Mouse (Mus musculus) midbrain, embryonic 10.5 days (tissue): ENCODE data around the gene Rin1. TPM values are rescaled to one million over a fixed set of nuclear protein-coding genes. Genes with fewer than 3 reads are reported as not detected.
"Not testable (repeated sequence)": the region's sequence is repeated elsewhere in the genome, so short reads cannot be mapped to it uniquely, and the experiment has no call there.

Experiments
- DNase-seq: peaks from one replicate; pipeline ENCODE4 v3.0.0-alpha.2; 2017; ENCODE audit warnings: low spot score
- H3K27ac ChIP-seq: fragments of 300-500 bp; sonication (generic); replicated peaks from 2 replicates; pipeline ENCODE4 v1.5.1; 2016; ENCODE audit warnings: mild to moderate bottlenecking
- H3K27me3 ChIP-seq: fragments of 300-500 bp; sonication (generic); 2 replicates; pipeline ENCODE4 v1.6.1; 2016; ENCODE audit warnings: low read depth, mild to moderate bottlenecking; ENCODE audit not compliant: poor library complexity, severe bottlenecking
- H3K36me3 ChIP-seq: fragments of 300-500 bp; sonication (generic); 2 replicates; pipeline ENCODE4 v1.6.1; 2016; ENCODE audit warnings: mild to moderate bottlenecking, moderate library complexity
- H3K4me1 ChIP-seq: fragments of 300-500 bp; sonication (generic); 2 replicates; pipeline ENCODE4 v1.6.1; 2016
- H3K4me3 ChIP-seq: fragments of 300-500 bp; sonication (generic); 2 replicates; pipeline ENCODE4 v1.5.1; 2016; ENCODE audit warnings: mild to moderate bottlenecking, moderate library complexity
- H3K9me3 ChIP-seq: fragments of 300-500 bp; sonication (generic); replicated peaks from 2 replicates; pipeline ENCODE4 v1.6.1; 2016; ENCODE audit warnings: mild to moderate bottlenecking
- WGBS: fragments of 180-500 bp; shearing (Covaris S2); methylation state at CpG from one replicate; pipeline ENCODE4 v1.1.7; 2016; 5-methylcytosine and 5-hydroxymethylcytosine counted together
- polyA plus RNA-seq: library from polyadenylated mRNA; unstranded; fragments of >200 nt; fragmentation: Nextera tagmentation; extraction: Ambion mirVana; gene quantifications from 2 replicates; pipeline ENCODE4 v1.2.1, GENCODE M21; 2016

The Rin1 gene
- 2.5 and 2.8 TPM in 2 replicates for polyA plus RNA-seq

- peaks cover 51% of the 10 kb centered on the region for H3K27me3 ChIP-seq
Observed at GRCm38 (mm10) chr19:5050047-5050905, at the start of gene Rin1. Rin1 (plus strand) TSS chr19:5050481.

GRCm38 (mm10) chr19:5001666-5002406, 48.4 kb upstream of the Rin1 start:
- DNase-seq, result peak; percentile 87
- Histone ChIP-seq H3K4me1 (peaks cover 10% of the 10 kb centered on the region), H3K36me3 (no peaks in the 10 kb centered on the region), H3K27me3 (peaks cover 33% of the 10 kb centered on the region), H3K9me3 (peaks cover 7% of the 10 kb centered on the region; the same call in 1 of the 2 replicates), H3K4me3 (peak overlapping the region; percentile 58), H3K27ac (peak overlapping the region; percentile 81)
- WGBS, result under 1% methylated on average over 39 of the region's 39 CpGs

More at GRCm38 (mm10) chr19:5050047-5050905, at the start of gene Rin1:
- 15% methylated on average over 13 of the region's 14 CpGs for WGBS
- H3K27ac ChIP-seq, result peak within 1 kb of the TSS; percentile 63
- peak; percentile 79 for DNase-seq
- peaks cover 49% of the 10 kb centered on the region for H3K4me1 ChIP-seq
- peaks cover 44% of the 10 kb centered on the region for H3K36me3 ChIP-seq
- no peaks in the 10 kb centered on the region for H3K9me3 ChIP-seq
- peak within 1 kb of the TSS; percentile 36 for H3K4me3 ChIP-seq

GRCm38 (mm10) chr19:5003644-5004043, 46.6 kb upstream of the Rin1 start:
- WGBS, result 60% methylated on average over 2 of the region's 2 CpGs

GRCm38 (mm10) chr19:5004925-5005324, 45.4 kb upstream of the Rin1 start:
- Histone ChIP-seq H3K36me3 (no peaks in the 10 kb centered on the region), H3K4me1 (peaks cover 10% of the 10 kb centered on the region), H3K27me3 (peaks cover 15% of the 10 kb centered on the region; the same call in 1 of the 2 replicates), H3K27ac (no peak overlapping the region), H3K4me3 (no peak overlapping the region), H3K9me3 (peaks cover 7% of the 10 kb centered on the region; the same call in 1 of the 2 replicates)
- 79% methylated on average over 4 of the region's 4 CpGs for WGBS
- DNase-seq, result no peak

More at GRCm38 (mm10) chr19:5003644-5004043, 46.6 kb upstream of the Rin1 start:
- H3K27ac ChIP-seq, DNase-seq, H3K4me3 ChIP-seq, H3K9me3 ChIP-seq, H3K36me3 ChIP-seq: not testable (repeated sequence)
- H3K27me3 ChIP-seq, result peaks cover 26% of the 10 kb centered on the region
- peaks cover 10% of the 10 kb centered on the region for H3K4me1 ChIP-seq

GRCm38 (mm10) chr19:5013138-5013537, 37.1 kb upstream of the Rin1 start:
- Histone ChIP-seq H3K9me3 (no peaks in the 10 kb centered on the region), H3K27ac (no peak overlapping the region), H3K36me3 (no peaks in the 10 kb centered on the region), H3K4me1 (peaks cover 9% of the 10 kb centered on the region), H3K4me3 (no peak overlapping the region), H3K27me3 (0 out of 2 replicates have a peak, but pooled peaks cover 4% of the 10 kb centered on the region)
- WGBS, result 83% methylated on average over 8 of the region's 8 CpGs
- DNase-seq, result no peak

GRCm38 (mm10) chr19:5014961-5015398, 35.3 kb upstream of the Rin1 start:
- H3K4me1 ChIP-seq, result peaks cover 9% of the 10 kb centered on the region
- peak; percentile 36 for DNase-seq
- 0 out of 2 replicates have a peak, but pooled peaks cover 4% of the 10 kb centered on the region for H3K27me3 ChIP-seq
- WGBS, result 16% methylated on average over 8 of the region's 8 CpGs
- H3K36me3 ChIP-seq, result no peaks in the 10 kb centered on the region
- no peaks in the 10 kb centered on the region for H3K9me3 ChIP-seq
- H3K27ac ChIP-seq, result no peak overlapping the region
- no peak overlapping the region for H3K4me3 ChIP-seq

GRCm38 (mm10) chr19:5016221-5016742, 34.0 kb upstream of the Rin1 start:
- 54% methylated on average over 10 of the region's 10 CpGs for WGBS
- Histone ChIP-seq H3K4me3 (no peak overlapping the region), H3K9me3 (no peaks in the 10 kb centered on the region), H3K27me3 (0 out of 2 replicates have a peak, but pooled peaks cover 4% of the 10 kb centered on the region), H3K27ac (no peak overlapping the region), H3K36me3 (no peaks in the 10 kb centered on the region), H3K4me1 (peaks cover 9% of the 10 kb centered on the region)
- no peak for DNase-seq

GRCm38 (mm10) chr19:5016782-5017181, 33.5 kb upstream of the Rin1 start:
- no peak overlapping the region for H3K4me3 ChIP-seq
- no peaks in the 10 kb centered on the region for H3K36me3 ChIP-seq
- H3K27ac ChIP-seq, result no peak overlapping the region
- WGBS, result 21% methylated on average over 12 of the region's 12 CpGs
- peak; percentile 76 for DNase-seq
- peaks cover 9% of the 10 kb centered on the region for H3K4me1 ChIP-seq
- no peaks in the 10 kb centered on the region for H3K9me3 ChIP-seq
- H3K27me3 ChIP-seq, result 0 out of 2 replicates have a peak, but pooled peaks cover 4% of the 10 kb centered on the region

GRCm38 (mm10) chr19:5017611-5018010, 32.7 kb upstream of the Rin1 start:
- H3K27me3 ChIP-seq, result peaks cover 9% of the 10 kb centered on the region; the same call in 1 of the 2 replicates
- no peak for DNase-seq
- H3K9me3 ChIP-seq, result no peaks in the 10 kb centered on the region
- WGBS, result 80% methylated on average over 4 of the region's 4 CpGs
- H3K36me3 ChIP-seq, result no peaks in the 10 kb centered on the region
- peaks cover 9% of the 10 kb centered on the region for H3K4me1 ChIP-seq
- no peak overlapping the region for H3K27ac ChIP-seq
- no peak overlapping the region for H3K4me3 ChIP-seq

- Histone ChIP-seq H3K9me3 (no peaks in the 10 kb centered on the region), H3K27ac (no peak overlapping the region), H3K4me3 (no peak overlapping the region), H3K27me3 (peaks cover 10% of the 10 kb centered on the region; the same call in 1 of the 2 replicates), H3K4me1 (peaks cover 9% of the 10 kb centered on the region), H3K36me3 (no peaks in the 10 kb centered on the region)
- 80% methylated on average over 3 of the region's 3 CpGs for WGBS
- DNase-seq, result no peak
Observed at GRCm38 (mm10) chr19:5018191-5018590, 32.1 kb upstream of the Rin1 start.

GRCm38 (mm10) chr19:5021416-5021815, 28.9 kb upstream of the Rin1 start:
- Histone ChIP-seq H3K27ac (no peak overlapping the region), H3K27me3 (peaks cover 6% of the 10 kb centered on the region; the same call in 1 of the 2 replicates)

More at GRCm38 (mm10) chr19:5021416-5021815, 28.9 kb upstream of the Rin1 start:
- 89% methylated on average over 2 of the region's 2 CpGs for WGBS
- Histone ChIP-seq H3K9me3 (no peaks in the 10 kb centered on the region), H3K4me1 (peaks cover 23% of the 10 kb centered on the region), H3K4me3 (no peak overlapping the region), H3K36me3 (peaks cover 6% of the 10 kb centered on the region)
- DNase-seq, result no peak
